Mouse (Mus musculus) stomach, embryonic 16.5 days (tissue): Measurements from ENCODE around the gene Twist2. TPM values are rescaled to one million over a fixed set of nuclear protein-coding genes. Genes with fewer than 3 reads are reported as not detected.

Experiments
- ATAC-seq: fragments of 200-750 bp; cut with Nextera tagmentation; 2 replicates; pipeline ENCODE4 v1.8.0; 2017; ENCODE audit warnings: moderate number of reproducible peaks, moderate TSS enrichment; ENCODE audit not compliant: insufficient read depth, low FRiP score
- H3K27ac ChIP-seq: fragments of 300-500 bp; sonication (generic); 2 replicates; pipeline ENCODE4 v1.5.1; 2014; ENCODE audit warnings: low read length
- H3K27me3 ChIP-seq: fragments of 300-500 bp; sonication (generic); 2 replicates; pipeline ENCODE4 v1.6.1; 2014; ENCODE audit warnings: low read length, control low read depth, mixed read lengths; ENCODE audit not compliant: control insufficient read depth, insufficient read depth
- H3K36me3 ChIP-seq: fragments of 300-500 bp; sonication (generic); 2 replicates; pipeline ENCODE4 v1.6.1; 2014; ENCODE audit warnings: low read length; ENCODE audit not compliant: control insufficient read depth, insufficient read depth
- H3K4me1 ChIP-seq: fragments of 300-500 bp; sonication (generic); 2 replicates; pipeline ENCODE4 v1.6.1; 2014; ENCODE audit warnings: low read length, control low read depth, mixed read lengths; ENCODE audit not compliant: control insufficient read depth, insufficient read depth
- H3K4me2 ChIP-seq: fragments of 300-500 bp; sonication (generic); 2 replicates; pipeline ENCODE4 v1.6.1; 2014; ENCODE audit warnings: low read depth, low read length, mixed read lengths
- H3K4me3 ChIP-seq: fragments of 300-500 bp; sonication (generic); replicated peaks from 2 replicates; pipeline ENCODE4 v1.5.1; 2014; ENCODE audit warnings: mild to moderate bottlenecking, low read length
- H3K9ac ChIP-seq: fragments of 300-500 bp; sonication (generic); 2 replicates; pipeline ENCODE4 v1.6.1; 2014; ENCODE audit warnings: low read length
- H3K9me3 ChIP-seq: fragments of 300-500 bp; sonication (generic); replicated peaks from 2 replicates; pipeline ENCODE4 v1.6.1; 2016; ENCODE audit warnings: low read length, control low read depth; ENCODE audit not compliant: control insufficient read depth
- WGBS: fragments of 180-500 bp; shearing (Covaris S2); extraction: QIAGEN DNeasy Blood & Tissue Kit; methylation state at CpG from one replicate; pipeline ENCODE4 v1.1.7; 2014; 5-methylcytosine and 5-hydroxymethylcytosine counted together
- polyA plus RNA-seq: library from polyadenylated mRNA; unstranded; fragments of >200 nt; fragmentation: Nextera tagmentation; extraction: Ambion mirVana; gene quantifications from 2 replicates; pipeline ENCODE4 v1.2.1, GENCODE M21; 2015

Twist2 gene
- polyA plus RNA-seq, 1 experiment from 2014 or later = 8.1 TPM

DNA sequence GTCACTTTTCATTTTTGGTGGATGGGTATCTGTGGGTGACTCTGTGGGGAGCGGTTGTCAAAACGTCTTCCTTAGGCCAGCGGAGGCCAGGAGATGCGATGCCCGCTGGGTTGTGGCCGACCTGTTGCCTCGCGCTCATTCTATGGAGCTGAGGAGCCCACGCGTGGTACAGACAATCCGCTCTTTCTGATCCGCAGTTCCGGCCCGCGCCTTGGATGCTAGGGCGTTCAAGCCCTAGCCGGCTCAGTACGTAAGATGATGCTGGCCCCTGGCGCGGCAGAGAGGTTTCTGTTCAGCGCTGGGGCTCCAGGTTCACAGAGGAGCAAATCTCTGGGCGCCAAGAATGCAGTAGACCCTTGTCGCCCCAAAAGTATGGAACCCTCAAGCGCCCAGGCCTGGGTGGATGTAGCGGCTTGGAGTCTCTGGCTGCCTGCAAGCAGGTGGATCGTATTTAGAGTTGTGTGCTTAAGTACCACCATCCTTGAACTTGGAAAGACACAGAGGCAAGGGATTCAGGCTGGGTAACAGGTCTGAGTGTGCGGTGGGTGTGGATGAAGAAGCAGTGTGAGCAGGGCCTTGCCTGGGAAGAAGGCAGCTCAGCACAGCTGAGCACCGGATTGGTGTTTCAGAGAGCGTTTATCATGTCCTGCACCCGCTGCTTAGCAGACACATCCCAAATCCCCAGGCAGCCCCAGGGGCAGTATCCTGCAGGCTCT, 1.3 kb downstream of the Twist2 start:
- no peaks in the 10 kb centered on the region for H3K9me3 ChIP-seq
- H3K9ac ChIP-seq = peak overlapping the region; percentile 68
- peak overlapping the region; percentile 57 for H3K4me3 ChIP-seq
- H3K27ac ChIP-seq = peak overlapping the region; percentile 48
- H3K4me2 ChIP-seq = peak overlapping the region; percentile 87
- no peak for ATAC-seq
- H3K36me3 ChIP-seq = no peaks in the 10 kb centered on the region
- peaks cover 40% of the 10 kb centered on the region for H3K27me3 ChIP-seq
- 10% methylated on average over 30 of the region's 30 CpGs for WGBS
- peaks cover 5% of the 10 kb centered on the region for H3K4me1 ChIP-seq

DNA sequence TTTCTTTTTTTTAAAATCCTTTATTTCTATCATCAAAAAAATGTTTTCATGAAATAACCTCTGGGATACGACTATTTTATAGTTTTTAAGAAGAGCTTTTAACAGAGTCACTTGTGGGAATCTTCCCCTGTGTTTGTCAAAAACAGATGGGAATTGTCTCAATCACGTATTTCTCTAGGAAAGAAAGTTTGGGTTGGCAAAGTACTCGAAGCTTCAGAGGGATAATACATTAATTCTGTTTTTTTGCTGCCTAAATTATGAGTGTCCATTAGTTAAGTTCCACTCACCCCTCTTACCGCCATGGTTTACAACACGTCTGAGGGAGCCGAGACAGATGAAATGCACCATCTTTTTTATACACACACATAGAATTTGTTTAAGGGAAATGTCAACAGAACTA, 2.2 kb downstream of the Twist2 start:
- Histone ChIP-seq H3K4me3 (peak overlapping the region; percentile 11; the same call in 1 of the 2 replicates), H3K4me2 (no peak overlapping the region), H3K9me3 (no peaks in the 10 kb centered on the region), H3K4me1 (peaks cover 5% of the 10 kb centered on the region), H3K27me3 (peaks cover 40% of the 10 kb centered on the region), H3K36me3 (no peaks in the 10 kb centered on the region), H3K27ac (no peak overlapping the region), H3K9ac (no peak overlapping the region)
- WGBS = 40% methylated on average over 6 of the region's 6 CpGs
- ATAC-seq = no peak

DNA sequence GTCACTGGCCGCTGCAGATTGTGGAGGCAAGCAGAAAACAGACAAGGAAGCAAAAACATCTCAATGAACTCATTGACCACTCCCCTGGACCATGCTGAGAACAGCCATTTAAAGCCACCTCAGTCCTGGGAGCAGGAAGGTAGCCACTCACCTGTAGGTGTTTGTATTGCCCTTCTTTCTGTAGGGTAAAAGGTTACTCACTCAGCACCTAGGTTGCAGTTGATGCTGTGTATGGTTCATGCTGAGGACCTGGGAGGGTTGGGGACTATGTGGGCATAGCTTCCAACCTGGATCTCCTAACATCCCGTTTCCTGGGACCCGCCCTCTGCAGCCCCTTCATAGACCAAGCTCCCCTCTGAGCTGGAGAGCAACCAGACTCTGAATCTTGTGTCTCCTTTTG, 14.8 kb downstream of the Twist2 start:
- 69% methylated on average over 3 of the region's 3 CpGs for WGBS
- H3K4me3 ChIP-seq = no peak overlapping the region
- 0 out of 2 replicates have a peak, but pooled peaks cover 8% of the 10 kb centered on the region for H3K4me1 ChIP-seq

DNA sequence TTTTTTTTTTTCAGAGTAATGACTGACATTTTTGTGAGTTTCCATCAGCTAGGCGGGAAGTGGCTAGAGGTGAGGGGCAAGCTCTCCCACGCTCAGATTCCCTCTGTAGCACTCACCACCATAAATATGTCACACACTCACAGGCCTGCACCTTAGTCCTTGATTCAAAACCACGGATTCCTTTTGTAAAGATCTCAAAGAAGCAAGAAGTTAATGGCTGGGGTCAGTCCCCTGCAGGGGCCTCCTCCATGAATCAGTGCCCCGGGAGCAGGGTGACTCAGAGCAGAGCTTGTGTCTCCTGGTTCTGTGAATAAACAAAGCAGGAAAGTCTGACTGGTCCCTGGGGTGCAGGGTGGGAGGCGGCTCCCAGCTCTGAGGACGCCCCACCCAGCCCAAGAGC, 15.3 kb downstream of the Twist2 start:
- Histone ChIP-seq H3K27me3 (no peaks in the 10 kb centered on the region), H3K9me3 (no peaks in the 10 kb centered on the region), H3K4me2 (no peak overlapping the region), H3K9ac (no peak overlapping the region), H3K27ac (no peak overlapping the region), H3K36me3 (no peaks in the 10 kb centered on the region), H3K4me3 (no peak overlapping the region), H3K4me1 (0 out of 2 replicates have a peak, but pooled peaks cover 8% of the 10 kb centered on the region)
- WGBS = 26% methylated on average over 6 of the region's 6 CpGs
- peak; percentile 89 for ATAC-seq

More for the DNA sequence above, 14.8 kb downstream of the Twist2 start:
- ATAC-seq = no peak
- H3K9ac ChIP-seq = no peak overlapping the region
- no peak overlapping the region for H3K27ac ChIP-seq
- H3K36me3 ChIP-seq = no peaks in the 10 kb centered on the region
- H3K27me3 ChIP-seq = no peaks in the 10 kb centered on the region
- H3K4me2 ChIP-seq = no peak overlapping the region
- H3K9me3 ChIP-seq = no peaks in the 10 kb centered on the region

DNA sequence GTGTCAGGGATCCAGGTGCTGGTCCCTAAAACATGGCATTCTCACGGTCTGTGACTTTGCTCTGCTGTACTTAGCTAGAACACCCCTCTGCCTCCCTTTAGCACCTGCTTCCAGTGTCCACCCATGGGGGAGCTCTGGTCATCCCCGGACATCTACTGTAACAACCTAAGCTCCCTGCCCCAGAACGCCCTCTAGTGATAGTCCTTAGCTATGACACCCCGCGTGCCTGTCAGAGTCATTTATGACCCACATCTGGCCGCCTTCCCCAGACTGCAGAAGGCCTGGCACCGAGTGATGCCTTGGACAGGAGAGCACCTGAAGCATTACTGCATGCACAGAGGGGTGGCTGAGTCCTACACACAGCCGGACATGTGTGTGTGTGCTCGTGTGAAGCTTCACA, 18.0 kb downstream of the Twist2 start:
- WGBS = 56% methylated on average over 9 of the region's 9 CpGs
- Histone ChIP-seq H3K27ac (no peak overlapping the region), H3K9ac (no peak overlapping the region), H3K4me2 (no peak overlapping the region), H3K4me3 (no peak overlapping the region), H3K27me3 (no peaks in the 10 kb centered on the region), H3K9me3 (no peaks in the 10 kb centered on the region), H3K36me3 (no peaks in the 10 kb centered on the region), H3K4me1 (0 out of 2 replicates have a peak, but pooled peaks cover 8% of the 10 kb centered on the region)
- no peak for ATAC-seq

DNA sequence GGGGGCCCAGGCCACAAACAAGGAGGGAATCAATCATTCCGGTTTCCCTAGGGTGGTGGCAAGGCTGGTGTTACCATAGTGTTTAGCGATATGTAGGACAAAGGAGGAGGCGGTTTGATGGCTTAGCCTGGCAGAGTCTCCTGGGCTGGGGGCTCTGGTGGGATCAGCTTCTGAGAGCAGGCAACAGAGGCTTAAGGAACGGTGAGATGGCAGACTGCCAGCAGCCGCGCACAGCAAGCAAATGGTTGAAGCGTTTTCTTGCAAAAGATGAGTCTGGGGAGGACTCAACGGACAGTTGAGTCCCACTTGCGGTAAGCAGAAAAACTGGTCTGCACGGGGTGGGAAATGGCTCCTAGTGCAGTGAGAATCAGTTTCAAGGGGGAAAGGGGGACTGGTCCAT, 19.3 kb downstream of the Twist2 start:
- ATAC-seq = no peak
- Histone ChIP-seq H3K36me3 (no peaks in the 10 kb centered on the region), H3K27ac (no peak overlapping the region), H3K9ac (no peak overlapping the region), H3K9me3 (no peaks in the 10 kb centered on the region), H3K4me2 (no peak overlapping the region), H3K4me3 (no peak overlapping the region), H3K27me3 (no peaks in the 10 kb centered on the region), H3K4me1 (0 out of 2 replicates have a peak, but pooled peaks cover 8% of the 10 kb centered on the region)
- 57% methylated on average over 10 of the region's 10 CpGs for WGBS

DNA sequence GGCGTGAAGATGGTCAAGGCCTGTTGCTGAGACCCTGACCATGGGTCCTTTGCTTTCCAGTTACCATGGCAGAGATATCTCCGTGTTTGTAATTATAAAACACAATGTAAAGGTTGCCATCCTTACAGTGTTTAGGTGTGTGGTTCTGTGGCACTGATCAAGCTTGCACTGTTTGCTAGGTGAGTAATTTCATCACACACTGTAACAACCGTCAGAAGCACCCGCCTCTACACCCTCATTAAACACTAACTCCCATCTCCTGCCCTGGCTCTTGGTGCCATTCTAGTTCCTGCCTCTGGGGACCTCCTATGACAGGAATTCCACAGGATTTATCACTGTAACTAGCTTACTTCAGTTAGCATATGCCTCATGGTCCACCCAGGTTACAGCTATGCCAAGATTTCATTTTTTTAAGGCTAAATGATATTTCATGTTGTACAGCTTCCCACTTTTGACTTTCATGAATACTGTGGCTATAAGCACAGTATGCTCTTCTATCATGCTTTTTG, 21.1 kb downstream of the Twist2 start:
- no peak overlapping the region for H3K27ac ChIP-seq

DNA sequence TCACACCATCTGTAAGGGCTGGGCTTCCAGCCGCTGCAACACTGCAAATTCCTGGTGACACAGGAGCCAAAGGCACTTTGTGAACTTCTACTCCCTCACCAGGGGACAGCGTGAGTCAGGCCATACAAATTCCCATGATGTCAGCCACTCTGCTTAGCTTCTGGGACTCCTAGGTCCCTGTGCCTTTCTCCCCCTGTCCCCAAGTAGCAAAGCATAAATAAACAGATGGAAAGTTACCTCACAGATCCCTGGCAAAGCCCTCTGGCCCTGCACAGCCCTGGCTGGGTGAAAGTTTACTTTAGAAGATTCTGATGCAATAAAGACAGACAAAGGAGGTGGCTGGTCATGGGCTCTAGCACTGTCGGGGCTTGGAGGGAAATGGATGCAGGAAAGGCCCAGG, 22.3 kb downstream of the Twist2 start:
- H3K9ac ChIP-seq = no peak overlapping the region
- H3K4me2 ChIP-seq = no peak overlapping the region
- no peaks in the 10 kb centered on the region for H3K36me3 ChIP-seq
- H3K27me3 ChIP-seq = no peaks in the 10 kb centered on the region
- peaks cover 12% of the 10 kb centered on the region for H3K4me1 ChIP-seq
- no peaks in the 10 kb centered on the region for H3K9me3 ChIP-seq
- no peak overlapping the region for H3K27ac ChIP-seq
- ATAC-seq = peak; percentile 27; the same call in 1 of the 2 replicates
- 27% methylated on average over 3 of the region's 3 CpGs for WGBS
- no peak overlapping the region for H3K4me3 ChIP-seq

More for the DNA sequence above, 21.1 kb downstream of the Twist2 start:
- H3K4me1 ChIP-seq = peaks cover 12% of the 10 kb centered on the region
- no peak overlapping the region for H3K9ac ChIP-seq
- WGBS = 81% methylated on average over 4 of the region's 4 CpGs
- no peak overlapping the region for H3K4me3 ChIP-seq
- no peak overlapping the region for H3K4me2 ChIP-seq
- no peaks in the 10 kb centered on the region for H3K27me3 ChIP-seq
- ATAC-seq = no peak
- H3K9me3 ChIP-seq = no peaks in the 10 kb centered on the region
- no peaks in the 10 kb centered on the region for H3K36me3 ChIP-seq

DNA sequence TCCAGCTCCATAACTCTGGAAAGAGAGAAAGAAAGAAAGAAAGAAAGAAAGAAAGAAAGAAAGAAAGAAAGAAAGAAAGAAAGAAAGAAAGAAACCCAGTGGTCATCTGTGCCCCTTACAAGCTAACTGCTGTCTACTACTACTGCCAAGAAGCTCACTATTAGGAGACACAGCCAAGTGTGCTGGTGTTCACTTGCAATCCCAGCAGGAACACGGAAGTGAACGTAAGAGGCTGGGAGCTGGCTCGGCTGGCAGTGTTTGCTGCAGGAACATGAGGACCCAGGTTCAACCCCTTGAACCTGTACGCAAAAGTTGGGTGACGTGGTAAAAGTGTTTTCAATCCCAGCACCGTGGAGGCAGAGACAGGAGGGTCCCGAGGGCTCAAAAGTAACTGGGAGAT, 22.7 kb downstream of the Twist2 start:
- Histone ChIP-seq H3K4me2 (no peak overlapping the region), H3K4me3 (no peak overlapping the region), H3K9me3 (no peaks in the 10 kb centered on the region), H3K36me3 (no peaks in the 10 kb centered on the region), H3K4me1 (peaks cover 12% of the 10 kb centered on the region), H3K9ac (no peak overlapping the region), H3K27me3 (no peaks in the 10 kb centered on the region), H3K27ac (no peak overlapping the region)
- ATAC-seq = no peak
- WGBS = 85% methylated on average over 7 of the region's 7 CpGs
